Mouse (Mus musculus) testis, postnatal 10 days (tissue): ENCODE data around the gene Atp6v0c.

Source experiments
- DNase-seq: peaks from one replicate; pipeline ENCODE4 v3.0.0; 2021; ENCODE audit warnings: low spot score

Atp6v0c gene

DNA sequence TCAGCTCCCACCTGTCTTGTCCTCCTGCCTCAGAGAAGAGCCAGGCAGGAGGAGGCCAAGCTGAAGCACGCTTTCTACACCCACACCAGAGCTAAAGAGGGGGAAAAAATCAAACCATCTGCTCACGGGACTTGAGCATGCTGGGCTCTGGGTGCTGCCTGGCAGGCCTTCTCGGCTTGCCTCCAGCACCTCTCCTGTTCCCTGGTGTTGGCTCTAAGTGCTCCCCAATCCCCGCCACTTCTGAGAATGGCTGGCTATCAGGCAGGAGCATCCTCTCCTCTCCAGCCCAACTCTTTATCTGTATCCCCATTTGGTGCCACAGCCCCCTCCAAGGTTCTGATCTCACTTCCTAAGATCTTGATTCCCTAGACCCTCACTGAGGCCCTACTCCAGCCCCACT, 29.8 kb upstream of the Atp6v0c start:
- no peak for DNase-seq

DNA sequence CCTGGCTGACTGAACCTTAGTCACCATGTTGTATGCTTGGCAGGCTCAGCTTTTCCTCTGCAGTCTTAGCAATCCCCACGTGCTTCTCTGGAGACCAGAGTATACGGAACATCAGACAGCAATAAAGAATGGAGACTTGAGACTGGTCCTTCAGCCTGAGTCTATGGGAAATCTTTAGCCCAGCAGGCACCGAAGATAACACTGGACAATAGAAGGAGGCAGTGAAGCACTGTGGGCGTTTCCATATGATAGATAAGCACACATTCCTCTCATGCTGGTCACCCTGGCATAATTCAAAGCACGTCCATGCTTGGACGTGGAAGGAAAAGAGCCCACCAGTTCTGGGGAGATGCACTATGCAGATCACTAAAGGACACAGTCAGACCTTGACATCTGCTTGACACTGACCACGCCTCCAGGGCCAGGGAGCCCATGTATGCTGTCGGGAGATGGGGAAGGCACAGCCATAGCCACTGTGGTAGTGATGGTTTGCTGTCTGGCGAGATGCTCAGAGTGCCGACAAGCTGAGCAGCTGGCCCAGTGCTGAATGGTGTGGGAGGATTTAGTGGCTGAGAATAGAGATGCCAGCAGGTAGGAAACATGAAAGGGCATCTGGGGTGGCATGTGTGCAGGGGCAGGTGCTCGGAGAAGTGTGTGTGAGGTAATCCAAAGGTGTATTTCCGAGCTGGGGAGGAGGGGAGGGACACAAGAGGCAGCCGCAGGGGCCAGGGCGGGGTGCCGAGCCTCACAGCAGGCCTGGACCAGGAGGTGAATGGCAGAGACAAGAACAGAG, 27.7 kb upstream of the Atp6v0c start:
- no peak for DNase-seq

DNA sequence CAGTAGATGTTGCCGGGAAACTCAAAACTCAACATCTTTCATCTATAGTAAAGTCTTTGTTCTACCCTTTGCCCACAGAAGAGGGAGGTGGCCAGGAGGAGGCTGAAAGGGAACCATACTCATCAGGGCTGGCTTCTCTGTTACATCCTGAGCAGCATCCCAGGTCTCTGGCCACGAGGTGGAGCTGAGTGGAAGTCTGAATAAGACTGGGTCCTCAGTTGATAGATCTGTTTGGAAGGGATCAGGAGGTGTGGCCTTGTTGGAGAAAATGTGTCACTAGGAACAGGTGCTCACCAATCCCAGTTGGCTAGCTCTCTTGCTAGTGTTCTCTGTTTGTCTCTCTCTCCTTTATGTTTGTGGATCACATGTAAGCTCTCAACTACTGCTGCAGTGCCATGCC, 25.8 kb upstream of the Atp6v0c start:
- DNase-seq = no peak

DNA sequence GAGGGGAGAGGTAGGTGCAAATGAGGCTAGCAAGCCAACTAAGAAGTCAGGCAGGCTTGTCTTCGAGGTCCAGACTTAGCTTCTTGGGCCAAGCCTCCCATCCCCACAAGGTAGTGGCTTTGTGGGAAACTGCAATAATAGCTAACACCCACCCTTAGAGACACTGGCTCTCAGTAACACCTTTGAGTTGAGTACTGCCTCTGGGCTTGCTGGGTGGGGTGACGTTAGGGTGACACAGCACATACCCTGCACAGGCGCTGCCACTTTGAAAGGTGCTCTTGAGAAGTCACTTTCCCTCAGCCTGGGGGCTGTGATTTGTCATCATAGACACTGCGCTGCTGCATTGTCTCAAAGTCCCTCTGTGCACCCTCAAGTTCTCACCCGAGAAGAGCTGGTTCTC, 24.3 kb upstream of the Atp6v0c start:
- DNase-seq = no peak

DNA sequence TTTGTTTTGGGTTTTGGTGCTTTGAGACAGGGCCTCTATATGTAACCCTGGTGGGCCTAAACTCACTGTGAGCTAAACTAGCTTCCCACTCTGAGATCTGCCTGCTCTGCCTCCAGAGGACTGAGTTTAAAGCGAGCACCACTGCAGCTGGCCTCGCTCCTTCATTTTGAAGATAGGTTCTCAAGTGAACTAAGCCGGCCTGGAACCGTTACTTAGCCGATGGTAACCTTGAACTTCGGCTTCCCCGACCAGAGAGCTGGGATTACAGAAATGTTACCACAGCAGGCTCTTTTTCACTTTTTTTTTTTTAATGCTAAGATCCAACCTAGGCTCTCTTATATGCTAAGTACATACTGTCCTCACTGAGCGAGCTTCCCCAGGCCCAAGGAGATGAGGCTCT, 23.8 kb upstream of the Atp6v0c start:
- no peak for DNase-seq

DNA sequence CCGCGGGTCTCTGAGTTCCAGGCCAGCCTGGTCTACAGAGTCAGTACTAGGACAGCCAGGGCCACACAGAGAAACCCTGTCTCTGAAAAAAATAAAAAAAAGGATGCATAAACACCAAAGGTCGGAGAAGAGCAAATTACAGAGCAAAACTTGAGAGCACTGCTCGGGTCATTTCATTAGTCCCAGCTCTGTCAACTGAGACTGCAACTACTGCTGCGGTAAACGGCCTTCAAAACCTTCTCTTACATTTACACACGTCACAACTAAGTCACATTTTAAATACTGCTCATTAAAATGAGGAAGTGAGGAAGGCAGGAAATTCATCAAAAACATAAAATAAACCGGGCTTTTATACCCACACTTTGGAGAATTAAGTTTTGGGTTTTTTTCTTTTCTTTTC, 23.3 kb upstream of the Atp6v0c start:
- DNase-seq = no peak

DNA sequence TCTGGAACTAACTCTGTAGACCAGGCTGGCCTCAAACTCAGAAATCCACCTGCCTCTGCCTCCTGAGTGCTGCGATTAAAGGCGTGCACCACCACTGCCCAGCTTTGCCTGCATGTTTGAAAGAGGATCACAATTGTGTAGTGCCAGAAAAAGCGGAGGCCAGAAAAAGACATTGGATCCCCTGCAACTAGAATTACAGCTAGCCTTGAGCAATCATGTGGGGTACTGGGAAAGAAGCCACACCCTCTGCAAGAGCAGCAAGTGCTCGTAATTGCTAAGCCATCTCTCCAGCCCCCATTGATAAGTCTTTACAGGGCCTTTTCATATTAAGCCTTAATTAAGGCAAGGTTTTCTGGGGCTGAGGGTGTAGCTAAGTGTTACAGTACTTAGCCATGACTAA, 22.0 kb upstream of the Atp6v0c start:
- DNase-seq = no peak

DNA sequence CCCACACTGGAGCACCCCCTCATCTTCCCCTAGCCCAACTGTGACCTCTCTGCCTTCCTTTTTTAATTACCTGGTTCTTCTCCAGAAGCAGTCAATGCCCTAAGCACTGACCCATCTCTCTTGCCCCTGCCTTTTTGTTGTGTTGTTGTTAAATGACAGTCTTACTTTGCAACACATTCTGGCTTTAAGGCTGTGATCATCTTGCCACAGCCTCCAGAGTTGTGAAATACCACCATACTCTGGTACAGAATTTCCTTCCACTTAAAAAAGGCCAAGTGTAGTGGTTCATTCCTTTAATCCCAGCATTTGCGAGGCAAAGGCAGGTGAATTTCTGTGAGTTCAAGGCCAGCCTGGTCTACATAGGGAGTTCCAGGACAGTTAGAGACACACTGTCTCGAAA, 21.4 kb upstream of the Atp6v0c start:
- DNase-seq = no peak

DNA sequence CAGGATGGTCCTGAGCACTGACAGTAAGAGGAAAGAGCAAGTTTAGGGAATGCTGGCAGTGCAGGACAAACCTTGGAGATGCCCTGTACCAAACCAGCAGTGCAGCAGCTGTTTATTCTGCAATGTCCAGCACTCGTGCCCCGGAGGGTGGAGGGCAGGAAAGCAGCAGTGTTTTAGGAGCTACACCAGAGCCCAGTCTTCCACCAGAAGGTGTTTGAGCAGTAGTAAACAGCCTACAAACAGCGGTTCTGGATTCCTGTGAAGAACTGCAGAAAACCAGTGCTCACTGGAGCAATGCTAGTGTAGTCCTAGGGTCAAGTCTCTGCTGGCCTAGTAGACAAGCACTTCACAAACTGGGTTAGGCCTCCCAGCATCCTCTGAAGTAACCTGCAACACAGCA, 4.8 kb upstream of the Atp6v0c start:
- DNase-seq = no peak

DNA sequence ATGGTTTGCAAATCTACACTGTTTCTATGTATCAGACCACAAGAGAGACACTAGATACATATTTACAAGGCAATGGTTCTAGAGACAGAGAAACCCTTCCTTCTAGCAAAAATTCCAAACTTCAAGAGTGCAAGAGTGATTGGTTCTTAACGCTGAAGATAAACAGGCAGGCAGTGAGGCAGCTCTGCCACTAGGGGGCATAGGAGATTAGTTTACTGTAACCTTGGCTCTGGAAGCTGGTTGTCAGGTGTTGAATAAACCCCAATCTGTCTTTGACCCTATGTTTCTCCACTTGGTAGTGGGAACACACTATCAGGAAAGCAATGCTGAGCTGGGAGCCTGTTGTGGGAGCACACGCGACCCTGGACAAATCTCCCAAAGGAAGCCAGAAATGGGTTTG, 3.9 kb upstream of the Atp6v0c start:
- DNase-seq = peak; percentile 79

DNA sequence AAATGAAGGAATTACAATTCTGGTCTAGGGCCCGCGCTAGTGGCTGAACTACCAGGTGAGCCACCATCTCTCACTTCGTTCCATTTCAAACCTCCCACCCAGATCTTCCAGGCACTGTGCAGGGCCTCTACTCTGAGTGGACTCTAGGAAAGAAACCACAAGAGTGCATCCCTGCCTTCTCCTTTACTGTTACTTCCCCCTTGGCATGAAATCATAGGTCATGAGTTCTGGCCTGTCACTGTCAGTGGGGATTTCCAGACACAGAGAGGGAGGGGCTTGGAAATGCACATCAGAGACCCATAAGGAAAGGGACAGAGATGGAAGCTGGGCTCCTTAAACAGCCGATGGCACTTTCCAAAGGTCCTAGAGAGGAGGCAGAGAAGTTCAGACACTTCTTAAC, 2.2 kb upstream of the Atp6v0c start:
- no peak for DNase-seq

DNA sequence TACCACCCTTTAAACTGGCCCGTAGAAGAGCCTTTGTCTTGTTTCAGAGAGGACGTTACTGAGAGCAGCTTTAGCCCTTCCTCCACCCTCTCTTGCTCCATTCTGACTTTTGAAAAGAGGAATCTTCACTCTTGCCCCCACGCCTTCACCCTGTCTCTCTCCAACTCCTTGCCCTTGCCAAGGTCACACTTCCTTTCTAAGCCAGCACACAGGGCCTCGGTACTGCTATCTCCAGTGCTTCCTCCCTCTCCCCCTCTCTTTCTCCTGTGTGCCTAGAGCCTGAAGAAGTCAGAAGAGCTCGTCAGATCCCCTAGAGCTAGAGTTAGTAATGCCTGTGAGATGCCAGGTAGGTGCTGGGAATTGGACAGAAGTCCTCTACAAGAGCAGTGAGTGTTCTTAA, 1.2 kb upstream of the Atp6v0c start:
- no peak for DNase-seq

DNA sequence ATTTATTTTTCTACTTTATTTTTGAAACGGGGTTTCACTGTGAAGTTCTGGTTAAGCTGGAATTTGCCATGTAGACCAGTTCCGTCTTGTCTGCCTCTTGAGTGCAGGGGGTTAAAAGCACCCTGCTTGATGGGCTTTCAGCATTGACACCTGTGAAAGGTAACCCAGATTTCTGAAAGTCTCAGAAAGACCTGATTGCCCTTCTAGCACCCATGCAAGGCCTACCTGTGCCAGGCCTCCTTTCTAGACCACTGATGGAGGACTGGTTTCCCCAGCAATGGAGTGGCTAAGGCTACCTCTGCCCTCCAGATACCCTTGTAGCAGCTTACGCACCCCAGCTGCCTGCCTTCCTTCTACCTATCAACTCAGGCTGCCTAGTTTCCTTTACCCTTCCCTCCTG, 623 bp upstream of the Atp6v0c start:
- no peak for DNase-seq

DNA sequence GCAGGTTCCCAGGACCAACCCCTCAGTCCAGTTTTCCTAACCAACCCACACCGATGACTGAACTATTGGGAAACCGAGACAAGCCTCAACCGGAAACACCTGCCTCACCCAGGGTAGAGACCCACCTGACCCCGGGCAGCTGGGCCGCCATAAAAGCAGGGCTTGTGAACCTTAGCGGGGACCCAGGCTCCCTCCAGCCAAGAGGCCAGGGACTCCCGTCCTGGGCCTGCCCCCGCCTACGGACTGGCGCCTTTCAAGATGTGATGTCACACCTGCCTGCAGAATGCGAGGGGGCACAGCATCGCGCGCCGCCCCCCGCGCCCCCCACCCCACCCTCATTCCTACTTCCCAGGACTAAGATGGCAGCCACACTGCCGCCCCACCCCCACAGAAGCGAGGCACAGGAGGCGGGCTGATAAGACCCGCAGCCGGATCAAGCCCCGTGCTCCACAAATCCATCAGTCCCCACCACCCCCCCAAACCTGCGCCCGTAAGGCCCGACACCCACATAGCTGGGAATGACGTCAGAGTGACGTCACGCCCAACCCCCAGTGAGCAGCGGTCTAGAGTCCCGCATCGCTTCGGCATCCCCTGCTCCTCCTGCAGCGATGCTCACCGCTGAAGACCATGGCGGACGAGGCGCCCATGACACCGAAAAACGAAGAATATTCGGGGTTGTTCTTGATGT, 768 bp downstream of the Atp6v0c start:
- DNase-seq = peak; percentile 84

DNA sequence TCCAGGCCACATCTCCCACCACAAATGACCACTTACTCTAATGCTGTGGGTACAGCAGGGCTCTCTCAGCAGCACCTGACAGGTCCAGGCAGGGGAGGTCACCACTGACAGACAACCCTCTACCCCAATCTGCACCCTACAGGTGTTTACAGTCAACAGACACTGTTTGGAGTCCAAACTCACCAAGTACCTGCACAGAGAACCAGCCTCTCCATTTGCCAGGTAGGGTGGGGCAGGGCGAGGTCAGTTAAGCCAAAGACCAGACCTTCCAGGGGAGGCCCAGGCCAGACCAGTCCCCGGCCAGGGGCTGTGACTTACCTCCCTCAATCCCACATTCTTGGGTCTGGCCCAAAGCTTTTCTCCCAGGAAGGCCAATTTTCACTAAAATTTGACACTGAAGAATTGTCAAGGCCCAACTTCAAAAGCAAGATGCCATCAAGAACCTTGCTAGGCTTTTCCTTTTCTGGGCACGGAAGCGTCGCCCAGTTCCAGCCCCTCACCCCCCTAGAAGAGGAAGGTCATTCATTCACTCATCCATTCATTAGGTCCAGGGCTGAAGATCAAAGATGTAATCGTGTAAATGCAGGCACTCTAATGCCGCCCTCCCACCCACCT, 1.5 kb downstream of the Atp6v0c start:
- DNase-seq = no peak

DNA sequence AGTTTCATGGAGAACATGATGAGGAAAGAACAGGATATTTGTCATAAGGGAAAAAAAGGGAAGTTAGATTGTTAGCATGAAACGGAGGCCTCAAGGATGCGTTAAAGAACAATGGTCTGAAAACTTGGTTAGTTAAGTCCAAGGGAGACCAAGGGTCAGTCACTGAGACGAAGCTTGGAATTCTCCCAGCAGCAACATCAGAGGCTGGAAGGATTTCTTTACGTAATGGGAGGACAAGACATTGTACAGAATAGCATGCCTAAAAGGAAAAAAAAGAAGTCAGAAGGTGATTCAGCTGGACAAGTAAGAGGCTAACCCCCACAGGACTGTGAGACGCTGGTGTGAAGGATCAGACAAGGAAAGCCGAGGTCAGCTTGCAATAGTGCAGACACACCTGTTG, 2.4 kb downstream of the Atp6v0c start:
- DNase-seq = no peak

DNA sequence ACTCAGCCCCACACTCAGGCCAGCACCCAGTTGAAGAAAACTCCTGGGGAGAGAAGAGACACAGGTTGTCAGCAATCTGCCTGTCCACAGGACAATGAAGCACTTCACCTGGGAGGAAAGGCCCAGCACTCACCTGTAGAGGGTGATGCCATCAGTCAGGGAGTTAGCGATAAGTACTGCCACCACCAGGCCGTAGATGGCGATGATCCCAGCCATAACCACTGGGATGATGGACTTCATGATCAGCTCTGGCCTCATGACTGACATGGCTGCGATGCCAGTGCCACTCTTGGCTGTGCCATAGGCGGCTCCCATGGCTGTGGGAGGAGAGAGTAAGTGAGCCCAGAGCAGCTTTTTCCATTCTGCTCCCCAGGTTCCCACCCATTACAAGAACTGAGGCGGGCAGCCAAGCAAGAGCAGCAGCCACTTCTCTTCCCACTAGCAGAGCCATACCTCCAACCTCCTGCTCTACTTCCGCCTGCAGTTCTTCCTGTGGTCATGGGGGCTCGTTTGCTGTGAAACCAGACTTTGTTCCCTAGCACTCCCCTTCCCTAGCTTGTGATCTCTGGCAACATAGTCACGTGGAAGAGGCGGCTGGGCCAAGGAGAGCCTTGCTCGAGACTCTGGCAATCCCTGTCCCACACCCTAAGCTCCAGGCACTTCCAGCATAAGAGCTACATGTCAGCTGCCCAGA, 4.8 kb downstream of the Atp6v0c start:
- DNase-seq = no peak

DNA sequence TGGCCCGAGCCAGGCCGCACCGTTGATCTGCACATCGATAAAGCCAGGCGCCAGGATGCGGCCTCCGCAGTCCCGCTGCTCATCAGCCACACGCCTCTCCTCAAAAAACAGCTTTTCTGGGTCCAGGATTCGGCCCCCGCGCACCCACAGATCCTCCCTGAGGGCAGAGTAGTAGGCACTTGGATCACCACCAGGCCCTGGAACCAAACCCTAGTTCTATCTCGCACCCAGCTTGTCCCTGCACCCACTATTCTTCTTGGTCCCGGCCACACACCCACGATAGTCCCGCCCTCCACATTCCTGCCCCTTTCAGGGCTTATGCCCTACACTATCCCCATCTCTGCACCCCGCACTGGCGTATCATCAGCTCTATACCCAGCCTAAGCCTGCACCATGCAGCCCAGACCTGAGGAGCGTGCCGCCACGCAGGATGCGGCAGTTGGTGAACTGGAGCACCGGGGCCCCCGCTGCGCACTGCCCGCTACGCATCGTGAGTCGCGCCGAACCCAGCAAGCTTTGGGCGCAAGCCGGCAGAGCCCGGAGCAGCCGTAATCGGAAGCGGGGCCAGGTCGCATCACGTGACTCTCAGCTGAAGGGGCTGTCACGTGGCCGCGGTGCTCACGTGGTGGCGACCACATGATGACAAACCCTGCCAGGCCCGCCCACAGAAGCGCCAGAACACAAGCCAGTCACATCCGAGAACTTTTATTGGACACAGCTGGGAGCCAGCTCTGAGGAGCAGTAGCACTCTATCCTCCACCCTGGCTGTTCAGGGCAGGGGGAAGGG, 6.1 kb downstream of the Atp6v0c start, which contains the start of gene Amdhd2:
Gene Amdhd2, minus strand, starts transcription at position 591 of the 787 bp plus-strand sequence.
- peak; percentile 98 for DNase-seq

DNA sequence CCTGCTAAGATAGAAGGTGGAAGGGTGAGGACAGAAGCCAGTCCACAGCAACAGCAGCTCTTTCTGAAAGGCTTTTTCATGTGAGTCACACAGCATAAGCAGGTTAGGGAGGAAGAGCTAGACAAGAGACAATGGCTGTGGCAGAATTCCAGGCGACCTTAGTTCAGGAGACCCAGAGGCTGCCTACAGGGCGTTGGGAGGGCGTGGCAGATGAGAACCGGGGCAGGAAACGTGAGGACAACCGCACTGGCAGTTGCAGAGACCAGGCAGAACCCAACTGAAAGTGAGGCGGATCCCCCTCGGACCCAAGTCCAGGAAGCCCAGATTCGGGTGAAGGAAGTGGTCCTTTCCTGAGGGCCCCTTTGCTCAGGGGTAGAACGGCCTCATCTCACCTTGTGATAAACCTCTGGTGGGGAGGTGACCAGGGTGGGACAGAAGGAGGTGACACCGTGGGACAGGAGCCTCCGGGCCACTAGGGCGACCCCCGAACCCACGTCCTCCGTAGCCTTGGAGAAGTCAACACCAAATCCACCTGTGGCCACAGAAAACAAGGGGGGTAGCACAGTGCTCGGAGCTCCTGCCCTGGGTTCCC, 6.8 kb downstream of the Atp6v0c start:
- peak; percentile 65 for DNase-seq

DNA sequence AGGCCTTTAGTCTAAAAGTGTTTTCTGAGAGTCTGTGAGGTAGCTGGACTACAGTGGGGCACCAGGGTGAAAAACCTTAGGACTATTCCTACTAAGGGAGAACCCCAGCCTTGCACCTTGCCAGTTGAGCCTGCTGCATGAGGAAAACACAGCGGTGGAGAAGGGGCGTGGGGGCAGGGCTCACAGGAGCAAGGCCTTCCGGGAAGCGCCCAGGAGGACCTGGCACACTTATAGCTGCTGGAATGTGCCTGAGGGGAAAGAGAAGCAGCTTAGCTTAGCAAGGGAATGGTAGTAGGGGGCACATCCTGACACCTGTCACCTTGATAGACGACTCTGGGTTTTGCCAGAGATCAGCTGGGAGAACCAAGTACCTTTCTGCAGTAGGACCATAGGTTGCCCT, 8.0 kb downstream of the Atp6v0c start:
- no peak for DNase-seq

DNA sequence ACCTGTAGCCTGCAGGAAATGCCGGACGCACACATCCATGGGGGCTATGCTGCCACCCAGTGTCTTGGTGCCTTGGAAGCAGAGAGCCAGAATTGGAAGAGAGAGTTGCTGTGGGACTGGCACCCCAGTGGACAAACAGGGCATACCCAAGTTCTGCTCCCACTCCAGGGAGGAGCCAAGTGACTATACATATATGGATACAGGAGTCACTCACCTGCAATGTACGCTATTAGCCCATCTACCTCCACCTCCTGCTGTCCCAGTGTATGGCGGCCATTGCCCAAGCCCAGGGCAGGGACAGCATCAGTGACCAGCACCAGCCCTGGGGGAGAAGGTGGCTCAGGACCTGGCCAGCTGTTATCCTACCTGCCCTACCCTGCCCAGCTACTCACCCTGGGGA, 12.0 kb downstream of the Atp6v0c start:
- DNase-seq = no peak

DNA sequence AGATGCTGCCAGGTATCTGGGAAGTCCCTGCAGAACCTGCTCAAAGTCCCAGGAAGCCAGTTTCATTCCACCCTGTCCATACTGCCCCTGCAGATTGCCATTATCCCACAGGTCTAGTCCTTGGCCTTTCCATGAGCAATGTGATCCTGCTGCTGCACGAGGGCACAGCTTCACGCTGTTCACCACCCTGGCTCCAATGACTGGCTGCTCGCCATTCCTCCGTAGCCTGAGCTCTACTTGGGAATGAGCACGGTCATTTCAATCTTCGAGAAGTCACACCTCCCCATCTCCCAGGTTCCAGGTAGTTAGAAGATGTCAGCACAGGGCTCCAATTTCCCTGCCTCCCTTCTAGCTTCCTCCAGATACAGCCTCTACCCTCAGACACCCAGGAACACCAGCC, 12.4 kb downstream of the Atp6v0c start:
- no peak for DNase-seq
